Mouse (Mus musculus) splenic B cell, adult 2 months (primary cell): Measurements from ENCODE around the gene Fblim1.

Experiments used
- DNase-seq: peaks from one replicate; pipeline ENCODE4 v3.0.0-alpha.2; 2011; ENCODE audit warnings: low read depth, low spot score
- H3K27me3 ChIP-seq: 2 replicates; pipeline ENCODE4 v1.6.1; 2012; ENCODE audit warnings: mild to moderate bottlenecking, low read length, moderate library complexity, mixed read lengths; ENCODE audit not compliant: control insufficient read depth, poor library complexity, insufficient read depth, severe bottlenecking
- H3K36me3 ChIP-seq: 2 replicates; pipeline ENCODE4 v1.6.1; 2012; ENCODE audit warnings: mild to moderate bottlenecking, low read length, moderate library complexity, mixed read lengths; ENCODE audit not compliant: control insufficient read depth, poor library complexity, insufficient read depth, severe bottlenecking

Gene Fblim1

DNA sequence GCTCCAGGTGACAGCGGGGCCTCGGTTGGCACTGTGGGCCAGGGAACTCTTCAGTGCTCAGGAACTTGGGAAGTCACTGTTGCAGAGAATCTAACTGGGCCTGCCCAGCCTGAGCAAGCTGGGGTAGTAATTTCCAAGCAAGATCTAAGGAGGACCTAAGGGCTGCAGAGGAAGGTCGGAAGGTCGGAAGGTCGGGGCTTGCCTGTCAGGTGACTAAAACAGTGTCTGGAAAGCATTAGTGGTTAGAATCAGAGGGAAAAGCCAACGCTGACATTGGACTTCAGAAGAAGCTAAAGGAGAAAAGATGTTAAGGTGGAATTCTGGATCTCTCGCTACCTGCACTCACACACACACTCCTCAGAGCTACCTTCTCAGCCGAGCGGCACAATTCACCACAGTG lies 30.1 kb upstream of the Fblim1 start:
- DNase-seq = no peak
- Histone ChIP-seq H3K27me3 (no peaks in the 10 kb centered on the region), H3K36me3 (no peaks in the 10 kb centered on the region)

DNA sequence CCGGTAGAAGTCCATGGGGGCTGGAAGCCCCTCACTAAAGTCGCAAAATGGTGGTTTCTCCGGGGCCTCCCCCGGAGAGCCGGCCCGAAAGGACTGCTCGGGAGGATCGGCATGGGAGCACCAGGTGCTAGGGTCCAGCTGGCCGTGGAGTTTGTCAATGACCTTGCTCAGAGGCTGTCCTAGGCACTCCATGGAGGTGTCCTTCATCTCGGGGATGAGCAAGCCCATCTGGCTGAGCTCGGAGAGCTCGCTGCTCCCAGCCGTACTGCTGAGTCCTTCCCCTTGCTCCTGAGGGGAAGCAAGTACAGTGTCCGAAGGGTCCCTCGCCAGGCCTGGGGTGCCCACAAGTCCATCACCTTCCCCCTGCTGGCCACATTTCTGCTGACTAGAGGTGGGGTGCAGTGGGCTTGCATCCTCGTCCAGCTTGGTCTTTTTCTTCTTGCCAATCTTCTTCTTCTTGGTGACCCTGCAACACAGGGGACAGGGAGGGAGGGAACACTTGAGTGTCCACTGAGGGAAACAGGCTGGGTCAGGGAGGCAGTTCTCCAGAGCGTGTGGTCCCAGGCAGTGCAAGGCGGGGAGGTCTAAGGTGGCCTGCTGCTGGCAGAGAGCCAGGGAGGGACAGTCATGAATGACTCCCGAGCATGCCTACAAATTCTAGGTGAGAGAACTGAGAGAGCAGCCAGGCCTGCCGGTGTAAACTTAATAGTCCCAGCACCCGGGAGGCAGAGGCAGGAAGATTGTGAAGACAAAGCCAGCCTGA lies 26.4 kb upstream of the Fblim1 start:
- H3K36me3 ChIP-seq = peaks cover 8% of the 10 kb centered on the region; the same call in 1 of the 2 replicates
- no peaks in the 10 kb centered on the region for H3K27me3 ChIP-seq
- no peak for DNase-seq

DNA sequence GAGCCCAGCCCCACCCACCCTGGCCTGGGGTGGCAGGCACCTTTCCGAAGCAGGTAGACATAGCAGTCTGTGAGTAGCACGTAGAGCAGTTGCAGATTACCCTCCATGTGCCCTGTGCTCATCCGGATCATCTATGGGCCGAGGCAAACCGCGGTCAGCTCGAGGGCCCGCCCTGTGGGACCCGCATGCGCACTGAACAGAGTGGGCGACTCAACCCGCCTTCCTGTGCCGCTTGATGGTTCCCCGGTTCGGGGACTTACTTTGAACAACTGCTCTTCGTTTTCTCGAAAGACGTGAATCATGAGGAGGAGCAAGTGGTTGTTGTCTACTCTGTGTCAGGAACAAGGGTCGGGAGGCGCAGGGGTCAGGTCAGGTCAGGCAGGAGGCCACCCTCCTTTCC lies 25.4 kb upstream of the Fblim1 start:
- Histone ChIP-seq H3K27me3 (no peaks in the 10 kb centered on the region), H3K36me3 (peaks cover 8% of the 10 kb centered on the region; the same call in 1 of the 2 replicates)
- DNase-seq = no peak

DNA sequence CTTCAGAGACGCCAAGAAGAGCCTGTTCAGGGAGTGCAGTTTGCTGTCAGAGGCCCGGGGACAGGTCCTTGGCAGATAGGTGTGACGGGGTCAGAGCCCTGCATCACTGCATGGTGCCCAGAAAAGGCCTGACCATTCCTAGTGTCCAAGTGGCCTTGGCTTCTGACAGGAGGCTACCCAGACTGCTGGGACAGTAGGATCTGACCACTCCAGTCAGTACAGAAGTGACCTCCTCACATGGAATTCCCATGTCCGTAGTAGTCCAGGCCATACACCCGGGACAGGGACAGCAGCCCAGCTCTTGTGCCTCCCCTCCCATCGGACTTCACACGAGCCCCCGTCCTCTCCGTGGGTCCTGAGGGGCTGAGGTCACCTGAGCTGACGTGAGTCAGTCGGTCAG lies 24.1 kb upstream of the Fblim1 start:
- no peak for DNase-seq
- no peaks in the 10 kb centered on the region for H3K27me3 ChIP-seq
- H3K36me3 ChIP-seq = peaks cover 8% of the 10 kb centered on the region; the same call in 1 of the 2 replicates

DNA sequence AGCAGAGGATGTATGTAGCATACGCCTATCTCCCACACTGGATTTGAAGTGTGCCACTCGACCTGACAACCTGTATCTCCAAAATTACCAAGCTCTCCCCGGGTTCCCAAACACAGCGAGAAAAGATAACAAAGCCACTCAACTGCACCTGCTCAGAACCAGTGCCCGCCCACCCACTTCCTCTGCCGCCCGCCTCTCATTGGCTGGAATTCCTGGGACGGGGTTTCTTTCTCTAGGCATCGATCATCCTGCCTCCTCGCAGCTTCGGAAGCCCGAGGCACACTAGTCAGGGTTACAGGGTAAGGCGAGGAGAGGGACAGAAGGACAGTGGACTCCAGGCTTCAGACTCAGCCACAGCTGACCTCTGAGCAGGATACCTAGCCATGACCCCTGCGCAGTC lies 22.8 kb upstream of the Fblim1 start:
- no peaks in the 10 kb centered on the region for H3K27me3 ChIP-seq
- H3K36me3 ChIP-seq = peaks cover 8% of the 10 kb centered on the region; the same call in 1 of the 2 replicates
- no peak for DNase-seq

DNA sequence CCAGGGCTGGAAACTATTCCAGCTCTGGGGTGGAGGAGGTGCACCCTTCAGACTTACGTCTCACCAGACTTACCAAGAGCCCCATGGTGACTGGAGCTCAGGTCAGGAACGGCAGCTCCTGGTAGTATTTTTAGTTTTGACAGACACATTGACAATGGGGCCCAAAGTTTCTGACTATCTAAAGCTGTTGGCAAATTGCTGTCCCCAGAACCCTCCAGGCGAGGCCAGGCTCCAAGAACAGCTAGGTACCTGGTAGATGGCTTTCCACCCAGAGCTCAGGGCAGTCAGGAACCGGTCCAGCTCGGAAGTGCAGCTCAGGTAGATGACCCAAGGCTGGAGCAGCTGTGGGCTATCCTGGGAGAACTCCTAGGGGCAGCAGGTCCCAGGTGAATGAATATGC lies 21.6 kb upstream of the Fblim1 start:
- DNase-seq = no peak
- H3K36me3 ChIP-seq = peaks cover 8% of the 10 kb centered on the region; the same call in 1 of the 2 replicates
- no peaks in the 10 kb centered on the region for H3K27me3 ChIP-seq

DNA sequence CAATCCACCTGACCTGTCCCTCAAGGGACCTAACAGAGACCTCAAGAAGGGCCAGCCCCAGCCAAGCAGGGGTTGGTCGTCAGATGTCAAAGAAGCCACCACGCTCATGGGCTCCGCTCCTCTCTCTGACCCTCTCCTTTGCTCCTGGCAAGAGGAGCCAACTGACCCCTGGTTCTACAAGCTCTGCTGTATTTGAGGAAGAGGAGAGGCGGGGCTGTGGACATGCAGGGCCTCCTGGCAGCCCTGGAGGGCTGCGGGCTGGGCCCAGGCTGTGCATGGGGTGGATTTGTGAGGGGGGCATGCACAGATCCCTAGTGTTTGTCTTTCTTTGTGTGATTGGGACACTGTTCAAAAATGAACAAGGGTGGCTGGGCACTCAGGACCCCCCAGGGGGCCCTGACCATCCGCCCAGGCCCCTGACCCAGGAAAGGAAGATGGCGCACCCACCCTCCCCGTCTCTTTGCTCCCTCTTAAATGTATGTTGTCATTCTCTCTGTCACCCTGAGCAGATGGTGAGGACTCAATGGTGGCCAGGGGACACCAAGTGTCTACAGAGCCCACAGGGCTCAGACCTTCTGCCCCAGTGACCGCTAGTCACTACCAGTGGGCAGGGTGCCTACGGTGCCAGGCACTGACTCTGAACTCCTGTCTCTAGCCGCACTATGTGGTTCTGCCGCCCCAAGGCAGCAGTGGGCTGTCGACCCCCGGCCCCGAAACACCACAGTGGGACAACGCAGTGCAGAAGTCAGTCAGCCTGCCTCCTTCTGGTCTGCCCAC lies 20.1 kb upstream of the Fblim1 start:
- Histone ChIP-seq H3K27me3 (no peaks in the 10 kb centered on the region), H3K36me3 (peaks cover 8% of the 10 kb centered on the region; the same call in 1 of the 2 replicates)
- no peak for DNase-seq

DNA sequence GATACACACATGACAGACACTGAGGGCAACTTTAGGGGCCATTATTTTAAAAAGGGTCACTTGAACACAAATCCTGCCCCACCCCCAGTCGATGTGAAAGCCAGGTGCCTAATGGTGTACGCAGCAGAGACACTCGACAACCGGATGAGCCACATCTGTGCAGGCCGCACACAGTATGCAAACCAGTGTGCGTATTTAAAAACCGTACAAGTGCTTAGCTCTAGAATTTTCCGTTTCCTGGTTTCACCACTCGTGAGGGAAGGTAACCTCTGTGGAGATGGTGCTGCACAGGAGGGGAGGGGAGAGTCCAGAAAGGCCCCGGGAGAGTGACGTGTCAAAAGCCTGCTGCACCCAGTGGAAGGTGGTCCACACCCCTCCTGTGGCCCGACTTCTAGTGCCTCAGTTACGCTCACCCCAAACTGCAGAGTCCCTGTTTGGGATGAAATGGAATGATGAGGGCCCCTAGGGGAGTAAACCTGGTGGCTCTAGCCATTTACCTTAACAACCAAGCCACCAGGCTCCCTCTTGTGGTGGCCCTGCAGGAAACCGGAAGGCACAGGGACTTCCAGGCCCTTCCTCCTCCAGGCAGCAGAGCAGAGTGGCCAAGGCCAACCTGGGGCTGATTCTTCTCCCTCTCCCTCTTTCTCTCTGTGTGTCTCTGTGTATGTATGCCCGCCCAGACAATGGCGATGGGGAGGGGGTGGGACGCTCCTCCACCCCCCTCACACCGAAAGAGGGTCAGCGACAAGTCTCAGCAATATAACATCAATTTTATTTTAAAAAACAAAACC lies 19.3 kb upstream of the Fblim1 start:
- DNase-seq = peak; percentile 80
- Histone ChIP-seq H3K27me3 (no peaks in the 10 kb centered on the region), H3K36me3 (peaks cover 5% of the 10 kb centered on the region; the same call in 1 of the 2 replicates)

DNA sequence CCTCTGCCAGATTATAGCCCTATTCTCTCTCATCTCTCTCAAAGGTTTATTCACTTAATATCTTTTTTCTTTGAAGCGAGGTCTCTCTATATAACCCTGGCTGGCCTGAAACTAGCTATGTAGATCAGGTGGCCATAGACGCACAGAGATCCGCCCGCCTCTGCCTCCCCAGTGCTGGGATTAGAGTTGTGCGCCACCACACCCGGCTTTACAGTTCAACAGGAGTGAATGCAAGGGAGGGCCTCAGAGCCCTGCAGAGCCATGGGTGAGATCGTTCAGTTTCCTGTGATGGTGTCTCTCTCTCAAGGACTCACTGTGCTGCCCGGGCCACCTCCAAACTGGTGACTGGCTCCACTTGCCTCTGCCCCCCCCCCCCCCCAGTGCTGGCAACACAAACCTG lies 18.2 kb upstream of the Fblim1 start:
- DNase-seq = no peak
- Histone ChIP-seq H3K27me3 (no peaks in the 10 kb centered on the region), H3K36me3 (0 out of 2 replicates have a peak, but pooled peaks cover 3% of the 10 kb centered on the region)

DNA sequence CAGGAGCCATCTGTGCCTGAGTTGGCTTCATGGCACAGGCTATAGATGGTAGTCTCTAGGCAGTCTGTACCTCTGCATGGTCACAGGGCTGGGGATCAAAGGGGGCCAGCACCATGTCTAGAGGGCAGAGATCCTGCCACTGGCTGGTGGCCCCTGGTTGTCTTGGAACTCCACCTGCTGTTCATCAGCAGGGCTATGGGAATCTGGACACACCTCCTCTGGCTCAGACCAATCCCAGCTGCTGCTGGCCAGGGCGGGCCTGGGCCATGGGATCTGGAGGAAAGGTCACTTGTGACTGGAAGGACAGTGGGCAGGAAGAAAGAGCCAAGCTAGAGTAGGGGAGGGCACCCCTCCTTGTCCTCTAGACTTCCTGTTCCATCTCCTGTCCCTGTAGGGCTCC lies 17.8 kb upstream of the Fblim1 start, which contains the start of gene Slc25a34:
Slc25a34 (minus strand) TSS at position 156 of the 400 bp plus-strand sequence.
- DNase-seq = no peak
- H3K36me3 ChIP-seq = 0 out of 2 replicates have a peak, but pooled peaks cover 3% of the 10 kb centered on the region
- no peaks in the 10 kb centered on the region for H3K27me3 ChIP-seq

DNA sequence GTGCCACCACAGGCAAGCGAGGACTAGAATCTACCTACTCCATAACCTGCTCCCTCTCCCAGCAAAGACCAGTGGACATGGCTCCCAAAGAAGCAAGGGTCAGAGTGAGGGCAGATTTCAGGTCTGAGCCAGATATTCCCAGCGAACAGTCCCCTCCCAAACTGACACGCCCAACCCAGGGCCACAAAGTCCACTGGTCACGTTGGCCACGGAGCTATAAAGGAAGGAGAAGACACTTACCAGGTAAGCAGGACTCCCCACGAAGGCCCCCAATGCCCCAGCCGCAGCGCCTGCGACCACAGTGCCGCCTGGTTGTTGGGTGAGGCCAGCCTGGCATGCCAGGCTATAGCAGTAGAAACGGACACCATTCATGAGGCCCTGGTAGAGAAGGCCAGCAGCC lies 17.1 kb upstream of the Fblim1 start:
- Histone ChIP-seq H3K36me3 (0 out of 2 replicates have a peak, but pooled peaks cover 1% of the 10 kb centered on the region), H3K27me3 (no peaks in the 10 kb centered on the region)
- DNase-seq = no peak

DNA sequence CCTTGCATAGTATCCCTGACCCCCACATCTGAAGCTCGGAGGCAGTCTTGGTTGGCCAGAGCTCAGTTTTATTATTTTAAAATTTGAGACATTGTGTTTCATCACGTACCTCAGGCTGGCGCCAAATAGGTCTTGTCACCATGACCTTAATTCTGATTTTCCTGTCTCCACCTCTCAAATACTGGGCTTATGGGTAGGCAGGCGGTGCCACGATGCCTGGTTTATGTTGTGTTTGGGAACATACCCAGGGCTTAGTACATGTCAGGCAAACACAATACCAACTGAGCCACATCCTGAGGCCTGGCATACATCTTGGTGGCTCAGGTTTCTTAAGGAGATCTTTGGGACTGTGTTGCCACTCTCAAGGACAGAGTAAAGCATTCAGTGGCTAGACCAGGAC lies 16.7 kb upstream of the Fblim1 start:
- H3K27me3 ChIP-seq = no peaks in the 10 kb centered on the region
- H3K36me3 ChIP-seq = no peaks in the 10 kb centered on the region
- no peak for DNase-seq

DNA sequence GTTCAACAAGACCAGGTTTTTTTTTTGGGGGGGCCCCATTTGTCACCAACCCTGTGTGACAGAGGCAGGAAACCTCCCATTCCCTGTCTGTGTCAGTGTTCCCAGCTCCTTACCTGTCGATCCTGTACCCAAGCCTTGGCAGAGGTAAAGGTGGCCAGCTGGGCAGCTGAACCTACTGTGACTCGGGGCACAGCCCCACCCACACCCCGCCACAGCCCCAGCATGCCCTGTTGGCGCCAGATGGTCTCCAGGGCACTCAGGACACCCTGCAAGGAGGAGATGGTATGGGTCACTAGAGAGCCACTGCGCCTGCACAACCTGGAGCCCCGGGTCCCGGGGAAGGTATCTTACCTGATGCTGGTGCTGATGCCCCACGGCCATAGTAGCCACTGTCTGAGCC lies 16.2 kb upstream of the Fblim1 start:
- DNase-seq = no peak
- no peaks in the 10 kb centered on the region for H3K27me3 ChIP-seq
- H3K36me3 ChIP-seq = no peaks in the 10 kb centered on the region

DNA sequence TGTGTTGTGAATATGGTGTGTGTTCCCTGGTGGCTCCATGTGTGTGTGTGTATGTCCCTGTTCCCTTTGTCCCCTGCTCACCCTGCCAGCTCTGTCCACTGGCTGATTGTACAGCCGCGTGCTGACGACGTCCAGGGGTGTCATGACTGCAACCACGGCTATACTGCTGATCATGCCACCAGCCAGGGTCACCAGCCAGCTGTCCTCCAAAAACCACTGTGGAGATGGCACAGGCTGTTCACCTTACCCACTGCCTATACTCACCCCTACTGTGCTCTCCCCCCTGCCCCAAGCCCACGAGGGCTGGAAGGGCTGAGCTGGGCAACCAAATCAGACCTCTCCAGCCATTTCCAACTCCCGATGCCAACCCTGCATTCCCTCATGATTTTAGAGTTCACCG lies 15.4 kb upstream of the Fblim1 start:
- no peak for DNase-seq
- H3K27me3 ChIP-seq = no peaks in the 10 kb centered on the region
- H3K36me3 ChIP-seq = no peaks in the 10 kb centered on the region
